Mouse (Mus musculus) liver (tissue): ENCODE measurements at regions not wholly inside any gene's neighbourhood (a gene's known extent, or its start where the extent isn't known, plus 50 kb on each side); places are given as distances from the start of the nearest gene placed in this dataset.

ENCODE experiments used
- DNase-seq: peaks from one replicate; pipeline ENCODE4 v3.0.0-alpha.2; 2020; ENCODE audit warnings: mixed read lengths

DNA sequence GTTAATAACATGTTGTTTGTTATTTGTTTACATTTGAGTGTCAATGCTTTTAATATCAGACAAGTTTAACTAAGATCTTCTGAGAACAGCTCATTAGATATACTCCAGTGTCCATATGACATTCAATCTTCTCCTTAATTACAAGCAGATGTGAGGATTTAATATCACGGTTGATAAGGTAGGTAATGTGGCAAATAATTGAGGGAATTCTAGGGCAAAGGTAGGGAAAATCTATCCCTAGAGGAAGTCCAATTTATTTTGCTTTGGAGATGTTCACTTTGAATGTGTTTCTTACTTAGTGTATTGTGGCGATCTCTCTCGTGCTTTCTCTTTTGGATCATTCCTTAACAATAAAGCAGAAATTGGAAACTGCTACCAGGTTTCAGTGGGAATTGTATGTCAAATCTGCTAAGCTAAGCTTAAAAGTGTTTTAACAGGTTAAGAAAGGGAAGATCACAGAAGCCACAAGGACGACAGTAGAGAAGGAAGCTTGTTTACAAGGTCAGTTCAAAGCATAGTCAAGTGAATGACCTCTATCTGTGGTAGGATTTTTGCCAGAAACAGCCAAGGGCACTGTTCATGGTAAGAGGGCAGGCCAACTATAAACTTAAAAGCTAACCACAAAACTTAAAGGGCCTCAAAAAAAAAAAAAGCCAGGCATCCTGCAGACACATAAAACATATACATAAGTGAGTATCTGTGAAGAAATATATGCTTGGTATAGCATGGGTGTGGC is 282.2 kb upstream of the Xrcc4 start:
- no peak for DNase-seq

DNA sequence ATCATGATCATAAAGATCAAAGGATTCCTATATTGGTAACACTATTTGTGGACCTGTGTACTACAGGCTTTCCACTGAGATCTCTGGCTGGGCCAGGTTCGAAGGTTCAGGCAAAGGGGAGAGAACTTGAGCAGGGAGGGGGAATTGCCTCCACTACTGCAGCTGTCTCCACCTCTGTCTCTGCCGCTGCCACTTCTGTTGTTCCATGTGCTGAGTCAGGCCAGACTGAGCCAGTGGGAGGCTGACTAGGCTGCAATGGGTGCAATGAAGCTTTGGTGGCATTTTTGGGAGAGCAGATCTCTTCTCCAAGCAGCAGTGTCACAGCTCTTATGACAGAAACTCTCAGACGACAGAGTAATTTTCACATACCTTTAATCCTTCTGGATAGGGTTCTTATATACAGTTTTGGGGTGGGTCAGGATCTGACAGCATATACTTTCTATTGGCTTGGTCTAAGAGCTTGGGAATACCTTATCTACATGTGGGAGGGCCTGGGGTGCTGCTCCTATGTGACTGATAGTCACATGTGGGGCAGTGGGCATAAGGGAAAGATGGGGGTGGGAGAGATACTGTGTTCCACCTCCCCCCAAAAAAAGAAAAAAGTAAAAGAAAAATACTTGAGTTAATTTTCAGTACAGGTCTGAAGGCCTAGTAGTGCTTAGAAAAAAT is 281.5 kb upstream of the Xrcc4 start:
- DNase-seq, result no peak

DNA sequence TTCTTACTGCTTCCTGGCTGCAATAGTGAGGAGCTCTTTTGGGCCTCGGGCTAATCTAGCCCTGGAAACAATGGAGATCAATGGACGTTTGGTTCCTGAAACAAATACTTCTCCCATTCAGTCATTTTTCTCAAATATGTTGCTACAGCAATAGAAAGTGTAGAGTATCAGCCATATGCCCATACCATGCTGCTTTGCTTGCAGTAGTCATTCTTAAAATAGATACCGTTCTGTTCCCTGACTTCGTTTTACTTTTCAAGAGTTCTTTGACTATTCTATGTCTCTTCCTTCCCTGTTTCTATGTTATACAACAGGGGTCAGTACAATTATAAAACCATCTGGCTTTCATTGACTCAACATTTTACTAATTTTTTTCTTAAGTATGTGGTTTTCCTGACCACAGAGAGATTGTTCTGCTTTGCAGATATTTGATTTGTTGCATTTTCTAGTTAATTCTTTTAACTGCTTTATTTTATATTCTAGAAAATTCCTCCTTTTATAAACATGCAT is 275.2 kb upstream of the Xrcc4 start:
- no peak for DNase-seq

DNA sequence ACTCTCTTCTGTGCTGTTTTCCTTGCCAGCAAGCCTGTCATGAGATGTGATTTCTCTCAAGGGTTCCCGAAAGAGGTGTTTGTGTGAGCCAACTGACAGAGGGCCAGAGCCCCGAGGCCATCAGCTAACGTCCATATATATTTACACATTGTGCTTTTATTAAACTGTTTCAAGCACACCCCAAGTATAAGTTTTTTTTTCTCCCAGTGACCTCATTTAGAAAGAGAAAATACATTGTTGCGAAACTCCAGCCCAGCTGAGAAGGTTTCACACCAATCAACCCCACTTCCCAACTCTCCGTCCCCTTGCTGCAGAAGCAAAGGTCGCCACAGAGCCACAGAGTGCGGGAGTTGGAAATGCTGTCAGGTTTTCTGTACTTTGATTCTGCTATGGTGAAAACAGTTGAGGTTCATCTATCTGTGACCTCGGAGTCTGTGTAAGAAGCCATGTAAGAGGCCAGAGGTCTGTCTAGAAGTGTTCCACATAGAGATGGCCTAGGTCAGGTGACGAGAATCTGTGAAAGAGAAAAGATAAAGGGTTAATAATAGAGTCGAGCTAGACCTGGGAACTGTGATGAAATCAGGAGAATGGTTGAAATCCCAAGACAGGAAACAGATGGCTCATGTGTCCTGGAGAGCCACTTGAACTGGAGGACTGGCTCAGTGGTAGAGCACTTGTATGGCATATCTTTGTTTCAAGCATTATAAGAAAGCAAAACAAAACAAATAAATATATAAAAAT is 270.6 kb upstream of the Xrcc4 start:
- peak; percentile 5 for DNase-seq

DNA sequence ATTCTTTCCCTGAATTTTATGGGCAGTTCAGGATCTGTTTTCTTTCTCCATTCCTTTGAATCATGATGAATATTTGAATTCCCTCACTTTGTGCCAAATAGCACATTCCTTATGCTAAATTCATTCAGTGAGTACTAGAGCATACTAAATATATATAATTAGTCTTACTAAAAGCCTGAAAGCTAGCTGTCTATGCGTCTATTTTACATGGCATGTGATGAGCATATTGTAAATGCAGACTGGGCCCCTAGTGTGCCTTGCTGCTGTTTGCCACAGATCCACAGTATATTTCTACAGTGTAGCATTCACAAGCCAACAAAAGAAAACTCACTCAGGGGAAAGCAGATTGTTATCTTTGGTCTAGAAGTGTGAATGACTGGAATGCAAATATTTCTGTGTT is 268.7 kb upstream of the Xrcc4 start:
- DNase-seq, result no peak

DNA sequence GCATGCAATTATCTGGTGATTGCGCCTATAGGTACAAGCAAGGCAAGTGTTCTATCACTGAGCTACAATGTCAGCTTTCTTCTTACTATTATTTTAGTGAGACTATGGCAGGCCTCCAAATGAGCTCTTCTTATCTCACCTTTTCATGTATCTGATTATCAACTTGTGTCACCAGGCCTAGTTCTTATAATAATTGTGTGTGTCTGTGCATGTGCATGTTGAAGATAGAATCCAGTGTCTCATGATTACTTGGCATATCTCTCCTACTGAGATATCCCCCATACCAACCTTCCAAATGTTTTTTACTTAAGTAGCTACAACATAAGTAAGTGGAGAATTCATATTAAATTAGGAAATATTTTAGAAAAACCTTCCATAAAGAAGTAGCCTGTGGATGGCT is 266.2 kb upstream of the Xrcc4 start:
- DNase-seq, result no peak

DNA sequence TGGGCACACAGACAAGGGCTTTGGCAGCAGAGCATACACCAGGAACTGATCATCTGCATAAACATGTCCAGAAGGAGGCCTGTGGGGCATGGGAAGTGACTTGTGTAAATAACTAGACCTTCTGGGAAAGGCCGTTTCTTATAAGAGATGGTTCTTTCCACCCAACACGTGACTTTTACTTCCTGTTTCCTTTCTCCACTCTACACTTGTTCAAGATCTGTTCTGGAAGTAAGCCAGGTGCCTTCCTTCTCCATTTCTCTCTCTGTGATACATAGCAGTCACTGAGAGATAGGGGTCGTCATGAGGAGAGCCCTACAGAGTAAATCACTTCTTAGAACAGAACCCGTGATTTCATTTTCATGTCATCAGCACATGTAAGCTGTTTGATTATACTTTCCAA is 253.4 kb upstream of the Xrcc4 start:
- DNase-seq, result no peak

DNA sequence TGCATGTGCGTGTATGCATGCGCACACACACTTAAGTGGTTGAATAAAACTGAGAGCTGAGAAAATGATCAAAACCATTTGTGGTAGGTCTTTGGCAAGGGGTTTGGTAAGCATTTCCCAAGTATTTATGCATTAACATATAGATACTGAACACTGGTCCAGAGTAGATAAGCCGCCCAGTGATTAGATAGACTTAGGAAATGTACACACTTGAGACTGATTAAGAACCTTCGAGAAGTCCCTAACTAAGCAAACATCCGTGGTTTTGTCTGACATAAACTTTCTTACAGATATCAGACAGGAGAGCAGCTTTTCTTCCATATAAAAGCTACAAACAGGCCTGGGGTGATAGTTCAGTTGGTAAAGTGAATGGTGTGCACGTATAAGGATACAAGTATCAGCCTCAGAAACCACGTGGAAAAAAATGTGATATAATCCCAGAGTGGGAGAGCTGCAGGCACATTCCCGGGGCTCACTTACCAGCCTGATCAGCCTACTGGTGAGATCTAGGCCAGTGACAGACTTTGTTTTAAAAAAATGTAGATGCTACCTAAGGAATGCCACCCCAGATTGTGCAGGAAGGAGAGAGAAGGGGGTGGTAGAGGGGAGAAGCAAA is 252.3 kb upstream of the Xrcc4 start:
- no peak for DNase-seq

DNA sequence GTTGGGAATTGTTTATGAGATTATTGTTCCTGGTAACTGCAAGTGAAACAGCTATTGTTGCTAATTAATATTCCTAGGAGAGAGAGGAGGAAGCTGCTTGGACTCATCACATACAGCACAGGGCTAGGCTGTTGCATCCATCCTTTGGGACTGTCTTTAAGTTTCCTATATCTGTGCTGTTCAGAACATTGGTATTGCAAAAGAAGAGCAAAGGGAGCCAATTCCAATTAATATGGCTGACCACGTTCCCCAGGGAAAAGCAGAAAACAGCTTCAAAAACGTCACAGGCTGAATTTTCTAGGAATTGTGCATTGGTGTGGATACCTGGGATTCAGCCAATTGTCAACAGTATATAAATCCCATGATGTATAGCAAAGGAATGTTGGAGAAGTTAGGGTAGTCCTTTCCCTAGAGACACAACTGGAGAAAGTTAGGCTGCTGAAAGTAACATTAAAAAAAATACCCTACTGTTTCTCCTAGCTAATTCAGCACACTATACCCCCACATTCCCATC is 251.3 kb upstream of the Xrcc4 start:
- DNase-seq, result no peak

DNA sequence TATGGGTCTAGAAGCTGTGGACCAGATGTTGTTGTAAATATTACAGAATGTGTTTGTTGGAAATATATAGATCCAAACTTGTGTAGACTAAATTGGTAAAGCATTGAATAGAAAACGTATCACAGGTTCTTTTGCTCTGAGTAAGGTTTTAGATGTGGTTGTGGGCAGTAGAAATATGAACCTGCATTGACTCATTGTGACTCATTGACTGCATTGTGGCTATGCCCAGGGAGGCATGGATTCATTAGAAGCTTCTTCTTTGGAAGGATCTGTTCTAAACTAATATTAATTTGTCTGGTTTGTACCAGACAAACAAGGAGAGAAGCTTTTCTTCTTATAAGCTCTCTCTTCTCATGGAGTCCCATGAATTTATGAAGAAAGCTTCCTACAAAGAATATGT is 248.2 kb upstream of the Xrcc4 start:
- DNase-seq, result no peak

DNA sequence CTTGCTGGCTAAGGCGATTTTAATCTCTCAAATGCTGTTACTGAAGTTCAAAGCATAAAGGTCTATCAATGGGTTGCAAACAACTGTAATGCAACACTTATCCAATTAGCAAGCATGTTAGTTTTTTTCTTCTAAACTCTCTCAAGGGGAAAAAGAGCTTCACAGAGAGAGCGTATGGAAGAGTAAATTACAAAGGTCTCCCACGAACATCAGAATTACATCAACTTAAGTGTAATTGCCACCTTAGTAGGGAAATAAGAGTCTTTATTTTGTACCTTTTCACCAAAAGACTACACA is 246.3 kb upstream of the Xrcc4 start:
- DNase-seq, result no peak

DNA sequence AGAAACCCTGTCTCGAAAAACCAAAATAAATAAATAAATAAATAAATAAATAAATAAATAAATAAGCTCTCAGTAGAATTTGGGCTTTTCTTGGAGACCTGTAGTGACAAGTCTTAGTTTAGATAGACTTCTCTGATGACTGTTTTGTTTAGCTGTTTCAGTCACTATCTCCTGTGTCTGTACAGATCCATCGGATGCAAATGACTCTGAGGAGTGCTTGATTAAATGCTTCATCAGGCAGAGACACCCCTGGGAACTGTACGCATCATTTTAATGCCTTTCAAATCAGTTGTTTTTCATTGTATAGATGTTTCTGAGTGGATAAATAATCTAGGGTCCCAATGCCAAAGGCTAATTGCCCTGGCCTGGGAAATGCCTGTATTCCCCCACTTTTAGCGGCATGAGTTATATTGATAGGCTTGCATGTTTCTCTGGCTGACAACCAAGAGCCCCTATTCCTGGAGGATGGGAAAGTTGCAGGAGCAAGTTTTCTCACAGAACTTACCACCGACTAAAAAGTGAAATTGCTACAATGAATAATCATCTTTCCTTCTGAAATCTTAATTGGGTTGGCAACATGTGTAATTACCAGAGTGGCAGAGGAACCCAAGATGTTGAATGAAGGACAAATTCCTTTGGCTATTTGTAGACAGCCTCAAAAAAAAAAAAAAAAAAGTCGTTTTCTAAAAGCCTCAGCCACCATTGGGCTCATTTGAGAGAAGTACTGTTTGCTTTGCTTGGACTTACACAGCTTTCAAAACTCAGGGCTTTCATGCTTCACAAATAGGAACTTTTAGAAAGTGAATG is 245.7 kb upstream of the Xrcc4 start:
- no peak for DNase-seq

DNA sequence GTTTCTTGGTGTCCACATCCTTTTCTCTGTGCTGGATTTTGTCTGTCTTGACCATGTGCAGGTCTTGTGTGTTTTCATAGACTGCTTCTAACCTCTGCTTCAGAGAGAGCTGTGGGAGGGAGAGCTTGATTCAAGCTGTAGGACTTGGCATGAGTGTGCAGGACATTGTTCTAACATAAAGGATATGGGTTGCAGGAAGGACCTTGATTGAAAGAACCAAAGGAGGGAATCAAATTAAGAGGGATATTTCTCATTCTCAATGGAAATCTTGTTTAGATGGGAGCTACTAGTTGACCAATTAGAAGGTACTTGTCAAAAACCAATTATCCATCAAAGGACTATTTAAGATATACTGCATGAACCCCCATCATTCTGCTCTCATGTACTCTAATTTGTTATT is 244.9 kb upstream of the Xrcc4 start:
- DNase-seq, result no peak

DNA sequence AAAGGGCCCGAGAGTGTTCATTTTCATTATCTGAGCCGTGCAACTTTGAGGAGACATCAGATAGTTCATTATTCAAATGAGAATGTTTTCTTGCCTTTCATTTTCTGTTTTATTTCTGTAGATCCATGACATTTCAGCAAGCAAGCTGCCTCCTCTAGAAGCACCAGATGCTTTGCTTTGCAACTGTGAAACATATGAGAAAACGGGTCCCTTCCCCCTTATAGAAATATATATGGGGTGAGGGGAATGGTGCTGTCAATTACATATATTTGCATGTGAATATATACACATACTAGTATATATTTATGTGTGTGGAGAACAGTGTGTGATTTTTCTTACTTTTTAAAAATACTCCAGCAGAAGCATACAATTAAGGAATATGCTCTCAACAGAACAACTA is 235.8 kb upstream of the Xrcc4 start:
- no peak for DNase-seq

DNA sequence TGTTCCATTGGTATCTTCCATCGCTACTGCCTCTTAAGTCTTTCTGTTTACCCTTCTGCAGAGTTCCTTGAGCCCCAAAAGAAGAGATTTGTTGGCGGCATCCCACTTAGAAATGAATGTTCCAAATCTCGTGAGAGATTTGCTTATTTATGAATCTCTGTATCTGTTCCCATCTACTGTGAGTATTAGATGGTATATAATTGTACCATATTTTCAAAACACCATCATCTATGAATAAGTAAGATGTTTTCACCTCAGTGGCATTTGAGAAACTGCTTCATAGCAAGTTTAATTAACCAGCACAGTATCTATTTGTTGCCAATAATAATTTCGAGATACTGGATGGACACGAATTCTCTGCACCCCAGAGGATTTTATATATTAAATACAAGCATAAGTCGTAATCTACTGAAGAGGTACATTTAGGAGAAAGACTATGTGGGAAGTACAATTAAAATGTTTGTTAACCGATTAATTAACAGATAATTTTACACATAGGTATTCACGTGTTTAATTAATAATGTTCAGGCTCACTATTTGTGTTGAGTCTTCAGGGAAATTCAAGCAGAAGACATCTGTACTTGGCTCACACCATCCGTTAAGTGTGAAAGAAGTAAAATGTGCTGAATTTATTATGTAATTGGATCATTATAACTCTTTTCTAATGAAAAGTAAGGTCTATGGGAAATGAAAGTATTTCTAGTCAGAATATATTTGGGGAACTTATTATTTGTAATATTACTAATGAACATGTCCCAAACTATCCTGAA is 224.0 kb upstream of the Xrcc4 start:
- DNase-seq, result no peak

DNA sequence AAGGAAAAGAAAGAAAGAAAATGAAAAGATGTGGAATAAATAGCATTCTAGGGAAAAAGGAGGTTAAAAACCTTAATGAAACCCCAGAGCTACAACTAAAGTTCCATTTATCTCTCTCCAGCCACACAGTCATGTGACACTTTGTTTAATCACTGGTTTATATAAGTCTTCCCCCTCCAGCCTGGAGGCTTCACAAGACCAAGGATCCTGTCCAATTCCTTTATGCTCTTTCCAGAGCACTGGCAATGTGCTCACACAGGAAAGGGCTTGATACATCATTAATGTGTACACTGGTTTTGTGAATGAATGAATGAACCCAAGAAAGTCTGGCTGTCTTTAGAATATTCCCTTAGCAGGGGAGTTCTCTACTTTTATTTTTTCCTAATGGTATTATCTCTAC is 221.1 kb upstream of the Xrcc4 start:
- no peak for DNase-seq

DNA sequence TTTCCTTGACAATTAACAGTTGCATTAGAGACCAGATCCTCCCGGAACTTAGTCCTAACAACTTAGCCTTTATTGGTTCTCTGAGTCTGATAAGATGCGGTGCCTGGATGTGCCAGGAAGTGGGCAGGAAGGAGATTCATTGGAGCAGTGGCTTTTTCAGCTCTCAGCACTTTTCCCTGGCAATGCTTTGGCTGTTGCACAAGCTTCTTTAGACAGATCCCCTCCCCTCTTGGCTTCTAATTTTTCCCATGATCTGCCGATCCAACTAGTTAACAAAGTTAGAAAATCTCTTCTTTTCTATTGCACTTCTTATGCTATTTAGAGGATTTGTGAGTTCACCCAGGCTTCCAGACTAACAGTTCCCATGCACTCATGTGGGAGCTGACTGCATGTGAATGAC is 211.1 kb upstream of the Xrcc4 start:
- no peak for DNase-seq

DNA sequence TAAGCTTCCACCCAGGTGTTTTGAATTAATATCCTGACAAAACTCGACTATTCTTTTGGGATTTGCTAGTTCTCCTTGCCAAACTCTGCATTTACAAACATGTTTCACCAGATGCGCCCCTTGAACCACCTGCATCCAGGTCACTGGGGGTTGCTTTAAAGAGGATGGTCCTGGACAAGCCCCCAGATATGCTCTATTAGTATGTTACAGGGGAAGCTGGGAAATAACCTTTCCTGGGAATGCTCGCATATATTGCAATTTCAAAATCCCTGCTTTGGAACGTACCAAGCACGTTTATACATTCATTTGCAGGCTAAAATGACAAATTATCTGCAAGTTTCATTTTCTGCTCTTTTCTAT is 205.2 kb upstream of the Xrcc4 start:
- DNase-seq, result no peak

DNA sequence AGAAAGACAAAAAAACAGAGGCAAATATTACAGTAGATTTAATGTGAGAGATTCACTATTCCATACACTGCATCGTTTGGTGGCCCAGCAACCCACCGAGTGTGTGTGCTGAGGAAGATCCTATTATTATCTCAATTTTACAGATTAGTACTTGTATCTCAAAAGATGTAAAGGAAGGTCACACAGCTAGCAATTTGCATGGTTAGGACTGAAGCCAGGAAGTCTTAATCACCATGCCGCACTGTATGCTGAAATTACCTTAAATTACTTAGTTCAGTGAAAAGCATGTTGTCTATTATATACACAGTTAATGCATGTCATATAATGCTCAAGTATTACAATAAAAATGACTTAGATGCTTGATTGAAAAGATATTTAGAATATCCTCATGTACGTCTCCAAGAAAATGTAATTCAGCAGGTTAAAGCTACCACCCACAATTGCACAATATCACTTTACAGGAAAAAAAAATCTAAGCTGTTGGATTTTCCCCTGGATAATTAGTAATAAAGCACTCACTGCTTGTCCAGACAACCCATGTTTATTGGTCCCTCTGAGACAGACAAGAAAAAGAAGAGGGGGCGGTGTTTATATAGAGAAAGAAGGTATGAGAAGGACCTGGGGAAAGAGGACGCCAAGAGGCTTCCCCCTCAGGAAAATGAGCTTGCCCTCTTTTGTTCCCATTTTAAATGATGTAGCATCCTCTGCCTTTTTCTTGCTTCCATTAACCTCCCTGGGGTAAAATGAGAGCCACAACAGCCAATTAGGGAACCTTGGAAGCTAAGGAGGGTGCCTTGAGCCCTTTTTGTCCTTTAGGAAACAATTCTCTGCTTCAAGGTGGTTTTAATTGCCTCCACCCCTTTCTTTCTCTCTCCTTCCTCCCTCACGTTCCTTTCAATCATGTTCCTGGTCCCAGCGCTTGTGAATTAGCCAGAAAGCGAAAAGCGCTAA is 204.6 kb upstream of the Xrcc4 start:
- no peak for DNase-seq

DNA sequence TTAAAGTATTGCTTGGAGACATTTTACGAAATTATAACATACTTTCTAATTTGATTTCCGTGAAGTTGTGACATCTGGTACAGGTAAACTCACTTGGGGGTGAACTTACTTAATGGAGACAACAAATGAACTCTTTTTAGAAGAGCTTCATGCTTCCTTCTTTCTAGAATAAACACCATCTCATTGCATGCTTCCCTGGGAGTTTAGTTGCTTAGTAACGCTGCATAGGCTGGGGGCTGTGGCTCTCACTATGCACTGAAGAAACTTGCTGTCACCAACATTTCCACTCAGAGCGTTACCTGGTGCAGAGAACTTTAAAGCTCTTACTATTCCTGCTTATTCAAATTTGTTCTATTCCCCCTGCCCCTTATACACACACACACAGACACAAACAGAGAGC is 203.5 kb upstream of the Xrcc4 start:
- DNase-seq, result no peak

DNA sequence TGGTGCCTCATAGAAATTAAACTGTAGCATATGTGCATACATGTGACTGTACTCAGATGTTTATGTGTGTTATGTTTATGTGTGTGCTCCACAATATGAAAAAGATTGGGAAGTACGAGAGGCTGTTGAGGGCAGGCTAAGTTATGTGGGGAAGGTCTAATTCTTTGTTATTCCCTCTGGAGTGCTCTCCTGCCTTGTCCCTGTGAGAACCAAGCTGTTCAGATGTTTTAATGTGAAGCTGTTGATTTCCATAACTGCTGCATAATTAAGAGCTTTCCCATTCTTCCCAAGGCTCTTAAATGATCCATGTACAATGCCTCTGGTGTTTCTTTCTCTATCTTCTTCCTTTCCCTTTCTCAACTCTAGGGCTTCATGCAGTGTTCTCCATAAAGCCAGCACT is 202.7 kb upstream of the Xrcc4 start:
- no peak for DNase-seq
